Mouse (Mus musculus) intestine, postnatal 0 days (tissue): ENCODE data around the gene Eno2. TPM values are rescaled to one million over a fixed set of nuclear protein-coding genes. Genes with fewer than 3 reads are reported as not detected.
A peak's percentile ranks its signal among the peaks of the same experiment; 100 is the strongest.

Source experiments
- ATAC-seq: fragments of 200-750 bp; cut with Nextera tagmentation; 2 replicates; pipeline ENCODE4 v1.8.0; 2017; ENCODE audit warnings: mild to moderate bottlenecking, moderate TSS enrichment, moderate library complexity
- H3K27ac ChIP-seq: fragments of 300-500 bp; sonication (generic); 2 replicates; pipeline ENCODE4 v1.5.1; 2014; ENCODE audit warnings: mild to moderate bottlenecking, low read depth, low read length, moderate library complexity
- H3K27me3 ChIP-seq: fragments of 300-500 bp; sonication (generic); replicated peaks from 2 replicates; pipeline ENCODE4 v1.6.1; 2014; ENCODE audit warnings: low read length, mixed read lengths; ENCODE audit not compliant: control insufficient read depth, insufficient read depth
- H3K36me3 ChIP-seq: fragments of 300-500 bp; sonication (generic); 2 replicates; pipeline ENCODE4 v1.6.1; 2014; ENCODE audit warnings: mild to moderate bottlenecking, moderate library complexity; ENCODE audit not compliant: control insufficient read depth, insufficient read depth
- H3K4me1 ChIP-seq: fragments of 300-500 bp; sonication (generic); replicated peaks from 2 replicates; pipeline ENCODE4 v1.6.1; 2014; ENCODE audit warnings: antibody characterized with exemption, low read length, mixed read lengths; ENCODE audit not compliant: control insufficient read depth, insufficient read depth
- H3K4me2 ChIP-seq: fragments of 300-500 bp; sonication (generic); replicated peaks from 2 replicates; pipeline ENCODE4 v1.6.1; 2014; ENCODE audit warnings: low read depth, mild to moderate bottlenecking, moderate library complexity
- H3K4me3 ChIP-seq: fragments of 300-500 bp; sonication (generic); 2 replicates; pipeline ENCODE4 v1.5.1; 2014; ENCODE audit warnings: low read depth, low read length
- H3K9ac ChIP-seq: fragments of 300-500 bp; sonication (generic); 2 replicates; pipeline ENCODE4 v1.6.1; 2014; ENCODE audit warnings: mild to moderate bottlenecking, low read depth, low read length
- H3K9me3 ChIP-seq: fragments of 300-500 bp; sonication (generic); 2 replicates; pipeline ENCODE4 v1.6.1; 2016; ENCODE audit warnings: mixed run types; ENCODE audit not compliant: control insufficient read depth
- CTCF ChIP-seq: sonication (generic); IDR thresholded peaks from 2 replicates; pipeline ENCODE4 v1.5.1; 2016; ENCODE audit warnings: low read depth, mild to moderate bottlenecking, control low read depth, antibody characterized with exemption, moderate library complexity
- WGBS: fragments of 180-500 bp; shearing (Covaris S2); extraction: QIAGEN DNeasy Blood & Tissue Kit; methylation state at CpG from one replicate; pipeline ENCODE4 v1.1.7; 2014; 5-methylcytosine and 5-hydroxymethylcytosine counted together
- microRNA counts: library from miRNA; unstranded; fragments of <30 nt; microRNA quantifications from one replicate; lab custom pipeline; 2016
- microRNA-seq: library from miRNA; unstranded; fragments of <30 nt; microRNA quantifications from one replicate; pipeline ENCODE4, GENCODE M21; 2016
- polyA plus RNA-seq: library from polyadenylated mRNA; unstranded; fragments of >200 nt; fragmentation: Nextera tagmentation; extraction: Ambion mirVana; gene quantifications from 2 replicates; pipeline ENCODE4 v1.2.1, GENCODE M21; 2015

The Eno2 gene
- polyA plus RNA-seq, 1 experiment from 2014 or later = 4.6 TPM

DNA sequence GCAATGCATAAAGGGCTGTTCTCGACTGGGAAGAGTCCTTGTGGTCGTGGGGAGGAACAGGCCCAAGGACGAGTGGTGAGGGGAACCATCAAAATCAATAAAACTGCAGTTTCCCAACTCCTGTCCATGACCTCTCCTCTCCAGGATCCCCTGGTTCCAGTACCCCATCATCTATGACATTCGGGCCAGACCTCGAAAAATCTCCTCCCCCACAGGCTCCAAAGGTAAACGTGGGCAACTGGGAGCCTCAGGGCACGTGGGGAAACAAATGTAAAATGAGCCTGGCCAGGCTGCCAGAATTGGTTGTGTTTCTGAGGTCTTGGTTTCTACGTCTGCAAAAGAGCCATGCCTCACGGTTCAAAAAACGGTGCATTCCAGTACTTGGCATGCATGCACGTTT, 56.6 kb downstream of the Eno2 start:
- H3K4me1 ChIP-seq = peaks cover 7% of the 10 kb centered on the region
- H3K4me2 ChIP-seq = peak overlapping the region; percentile 92
- 3% methylated on average over 11 of the region's 11 CpGs for WGBS
- H3K36me3 ChIP-seq = peaks cover 34% of the 10 kb centered on the region
- no peaks in the 10 kb centered on the region for H3K9me3 ChIP-seq
- no peaks in the 10 kb centered on the region for H3K27me3 ChIP-seq
- no peak for TF ChIP-seq CTCF
- H3K9ac ChIP-seq = peak overlapping the region; percentile 83
- ATAC-seq = no peak
- peak overlapping the region; percentile 88 for H3K27ac ChIP-seq
- H3K4me3 ChIP-seq = peak overlapping the region; percentile 85

DNA sequence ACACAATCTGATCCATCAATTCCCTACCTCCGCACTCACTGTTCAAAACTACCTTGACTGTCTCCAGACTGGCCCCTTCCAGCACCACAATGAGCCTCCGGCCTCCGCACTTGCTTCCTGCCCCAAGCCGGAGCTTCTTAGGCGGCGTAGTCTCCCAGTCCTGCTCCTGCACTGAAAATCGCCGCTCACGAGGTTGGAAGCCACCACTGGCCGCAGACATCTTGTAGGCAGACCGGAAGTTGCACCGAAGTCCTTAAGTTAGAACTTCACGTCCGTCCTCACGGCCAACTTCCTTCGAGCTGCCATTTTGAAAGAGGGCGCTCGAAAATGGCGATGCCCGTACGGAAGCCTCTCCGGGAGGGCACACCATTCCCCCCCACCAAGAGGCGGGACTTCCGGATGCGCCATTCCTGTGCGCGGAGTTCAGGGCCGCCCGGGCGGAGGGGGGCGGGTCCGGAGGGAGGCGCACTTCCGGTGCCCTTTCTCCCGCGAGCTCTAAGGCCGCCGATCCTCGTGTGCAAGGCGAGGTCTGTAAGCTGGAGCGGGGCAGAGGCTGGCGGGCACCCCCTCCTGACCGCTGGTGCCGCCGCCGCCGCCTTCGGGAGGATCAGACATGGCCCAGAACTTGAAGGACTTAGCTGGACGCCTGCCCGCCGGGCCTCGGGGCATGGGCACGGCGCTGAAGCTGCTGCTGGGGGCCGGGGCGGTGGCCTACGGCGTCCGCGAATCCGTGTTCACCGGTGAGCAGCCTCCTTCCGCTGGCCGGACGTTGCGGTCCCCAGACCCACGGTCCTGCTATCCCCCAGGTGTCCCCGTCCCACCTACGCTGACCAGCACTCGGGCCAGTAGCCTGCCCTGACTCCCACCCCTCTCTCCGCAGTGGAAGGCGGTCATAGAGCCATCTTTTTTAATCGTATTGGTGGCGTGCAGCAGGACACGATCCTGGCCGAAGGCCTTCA, 57.4 kb downstream of the Eno2 start, which contains the start of the genes Emg1 and Phb2:
TSS of gene Emg1 (minus strand) at position 355 of the 959 bp plus-strand sequence.
TSS of gene Phb2 (plus strand) at position 513 of the 959 bp plus-strand sequence.
- under 1% methylated on average over 73 of the region's 76 CpGs for WGBS
- Histone ChIP-seq H3K4me1 (peaks cover 7% of the 10 kb centered on the region), H3K36me3 (peaks cover 35% of the 10 kb centered on the region), H3K9ac (peak within 1 kb of the TSS; percentile 83), H3K4me3 (peak within 1 kb of the TSS; percentile 85), H3K4me2 (peak within 1 kb of the TSS; percentile 92), H3K9me3 (no peaks in the 10 kb centered on the region), H3K27me3 (no peaks in the 10 kb centered on the region), H3K27ac (peak within 1 kb of the TSS; percentile 88)
- ATAC-seq = peak; percentile 94
- peak; percentile 33 for TF ChIP-seq CTCF

MicroRNA genes within 50 kb of the gene (microRNA counts, 519-probe panel; counts per million panel counts)
- 5,221 counts per million, percentile 86 among the panel's probes with 10 or more counts for microRNA mmu-miR-141 (lab: Ali Mortazavi, UCI)
- microRNA mmu-miR-200c (lab: Ali Mortazavi, UCI) = 5,884 counts per million, percentile 94 among the panel's probes with 10 or more counts

Small RNA genes lying within 50 kb of the gene (microRNA-seq; reads per million reads assigned to microRNA genes)
- gene Mir141 = 6,786 reads per million, percentile 92 among the genes with 10 or more reads in this experiment
- 29,744 reads per million, percentile 97 among the genes with 10 or more reads in this experiment for gene Mir200c

Other genes with a start within 250 kb of the Eno2 start
- 9.1 and 10.4 TPM in 2 replicates for gene C1s1, start 227.3 kb downstream of the Eno2 start, polyA plus RNA-seq
- gene C1rb, start 199.4 kb downstream of the Eno2 start, polyA plus RNA-seq = not detected in 2 replicates
- not detected in 2 replicates for gene C1s2, start 133.6 kb downstream of the Eno2 start, polyA plus RNA-seq
- 209 and 212 TPM in 2 replicates for gene Lpcat3, start 106.6 kb downstream of the Eno2 start, polyA plus RNA-seq
- 96.6 and 97.3 TPM in 2 replicates for gene Emg1, start 57.5 kb downstream of the Eno2 start, polyA plus RNA-seq
- 249 and 255 TPM in 2 replicates for gene Phb2, start 57.3 kb downstream of the Eno2 start, polyA plus RNA-seq
- gene Ptpn6, start 31.0 kb downstream of the Eno2 start, polyA plus RNA-seq = 17.4 TPM in 2 replicates
- gene Grcc10, start 28.3 kb downstream of the Eno2 start, polyA plus RNA-seq = 238 and 259 TPM in 2 replicates
- gene Gm45234, start 13.7 kb downstream of the Eno2 start, polyA plus RNA-seq = not detected in 2 replicates
- gene Atn1, start 13.1 kb downstream of the Eno2 start, polyA plus RNA-seq = 7.6 and 8.4 TPM in 2 replicates
- 0.21 TPM in 1 of 2 replicates, not detected in the other for gene Lrrc23, start 10.1 kb upstream of the Eno2 start, polyA plus RNA-seq
- gene Spsb2, start 39.0 kb upstream of the Eno2 start, polyA plus RNA-seq = 57.7 and 69.5 TPM in 2 replicates
- gene Tpi1, start 44.6 kb upstream of the Eno2 start, polyA plus RNA-seq = 489 and 537 TPM in 2 replicates
- 44.8 and 45.0 TPM in 2 replicates for gene Usp5, start 59.8 kb upstream of the Eno2 start, polyA plus RNA-seq
- 45.4 and 57.4 TPM in 2 replicates for gene Cdca3, start 59.9 kb upstream of the Eno2 start, polyA plus RNA-seq
- gene Gnb3, start 70.6 kb upstream of the Eno2 start, polyA plus RNA-seq = 0.42 and 0.47 TPM in 2 replicates
- 4.5 and 4.6 TPM in 2 replicates for gene P3h3, start 88.1 kb upstream of the Eno2 start, polyA plus RNA-seq
- 0.46 and 0.64 TPM in 2 replicates for gene Gpr162, start 94.3 kb upstream of the Eno2 start, polyA plus RNA-seq
- gene Cd4, start 118.5 kb upstream of the Eno2 start, polyA plus RNA-seq = 0.75 and 0.83 TPM in 2 replicates
- 1.6 and 1.7 TPM in 2 replicates for gene Lag3, start 142.0 kb upstream of the Eno2 start, polyA plus RNA-seq
- 167 and 169 TPM in 2 replicates for gene Ptms, start 150.4 kb upstream of the Eno2 start, polyA plus RNA-seq
- gene Mlf2, start 161.7 kb upstream of the Eno2 start, polyA plus RNA-seq = 265 and 269 TPM in 2 replicates
- gene Cops7a, start 195.9 kb upstream of the Eno2 start, polyA plus RNA-seq = 105 and 110 TPM in 2 replicates
- gene Pianp, start 227.0 kb upstream of the Eno2 start, polyA plus RNA-seq = 1.8 and 2.1 TPM in 2 replicates
- 8.2 TPM in 2 replicates for gene Zfp384, start 239.5 kb upstream of the Eno2 start, polyA plus RNA-seq